Mouse (Mus musculus) midbrain, embryonic 10.5 days (tissue): Measurements from ENCODE around the gene Fam185a. TPM values are rescaled to one million over a fixed set of nuclear protein-coding genes. Genes with fewer than 3 reads are reported as not detected.

Experiments
- DNase-seq: peaks from one replicate; pipeline ENCODE4 v3.0.0-alpha.2; 2017; ENCODE audit warnings: low spot score
- H3K27ac ChIP-seq: fragments of 300-500 bp; sonication (generic); replicated peaks from 2 replicates; pipeline ENCODE4 v1.5.1; 2016; ENCODE audit warnings: mild to moderate bottlenecking
- H3K27me3 ChIP-seq: fragments of 300-500 bp; sonication (generic); 2 replicates; pipeline ENCODE4 v1.6.1; 2016; ENCODE audit warnings: low read depth, mild to moderate bottlenecking; ENCODE audit not compliant: poor library complexity, severe bottlenecking
- H3K36me3 ChIP-seq: fragments of 300-500 bp; sonication (generic); 2 replicates; pipeline ENCODE4 v1.6.1; 2016; ENCODE audit warnings: mild to moderate bottlenecking, moderate library complexity
- H3K4me1 ChIP-seq: fragments of 300-500 bp; sonication (generic); 2 replicates; pipeline ENCODE4 v1.6.1; 2016
- H3K4me3 ChIP-seq: fragments of 300-500 bp; sonication (generic); 2 replicates; pipeline ENCODE4 v1.5.1; 2016; ENCODE audit warnings: mild to moderate bottlenecking, moderate library complexity
- H3K9me3 ChIP-seq: fragments of 300-500 bp; sonication (generic); replicated peaks from 2 replicates; pipeline ENCODE4 v1.6.1; 2016; ENCODE audit warnings: mild to moderate bottlenecking
- WGBS: fragments of 180-500 bp; shearing (Covaris S2); methylation state at CpG from one replicate; pipeline ENCODE4 v1.1.7; 2016; 5-methylcytosine and 5-hydroxymethylcytosine counted together
- polyA plus RNA-seq: library from polyadenylated mRNA; unstranded; fragments of >200 nt; fragmentation: Nextera tagmentation; extraction: Ambion mirVana; gene quantifications from 2 replicates; pipeline ENCODE4 v1.2.1, GENCODE M21; 2016

The Fam185a gene
- polyA plus RNA-seq, 1 experiment from 2014 or later = 5.8 TPM

- no peaks in the 10 kb centered on the region for H3K27me3 ChIP-seq
- H3K9me3 ChIP-seq = no peaks in the 10 kb centered on the region
- no peaks in the 10 kb centered on the region for H3K4me1 ChIP-seq
- no peak overlapping the region for H3K27ac ChIP-seq
- 93% methylated on average over 2 of the region's 2 CpGs for WGBS
- H3K36me3 ChIP-seq = no peaks in the 10 kb centered on the region
- no peak overlapping the region for H3K4me3 ChIP-seq
- DNase-seq = no peak
Measured at GRCm38 (mm10) chr5:21500941-21501340, 76.2 kb downstream of the Fam185a start.

GRCm38 (mm10) chr5:21502936-21503610 lies 78.3 kb downstream of the Fam185a start:
- no peaks in the 10 kb centered on the region for H3K27me3 ChIP-seq
- no peak overlapping the region for H3K27ac ChIP-seq
- WGBS = 92% methylated on average over 13 of the region's 13 CpGs
- no peaks in the 10 kb centered on the region for H3K36me3 ChIP-seq
- H3K9me3 ChIP-seq = no peaks in the 10 kb centered on the region
- H3K4me3 ChIP-seq = no peak overlapping the region
- DNase-seq = no peak
- no peaks in the 10 kb centered on the region for H3K4me1 ChIP-seq

GRCm38 (mm10) chr5:21505159-21505558 lies 80.4 kb downstream of the Fam185a start:
- no peaks in the 10 kb centered on the region for H3K4me1 ChIP-seq
- DNase-seq = no peak
- no peak overlapping the region for H3K27ac ChIP-seq
- no peaks in the 10 kb centered on the region for H3K9me3 ChIP-seq
- no peaks in the 10 kb centered on the region for H3K36me3 ChIP-seq
- no peaks in the 10 kb centered on the region for H3K27me3 ChIP-seq
- no peak overlapping the region for H3K4me3 ChIP-seq
- WGBS = 85% methylated on average over 8 of the region's 8 CpGs

GRCm38 (mm10) chr5:21506887-21507286 lies 82.1 kb downstream of the Fam185a start:
- H3K4me3 ChIP-seq = no peak overlapping the region
- no peaks in the 10 kb centered on the region for H3K9me3 ChIP-seq
- no peaks in the 10 kb centered on the region for H3K36me3 ChIP-seq
- WGBS = 66% methylated on average over 1 of the region's 1 CpGs
- H3K4me1 ChIP-seq = no peaks in the 10 kb centered on the region
- H3K27ac ChIP-seq = no peak overlapping the region
- H3K27me3 ChIP-seq = no peaks in the 10 kb centered on the region
- no peak for DNase-seq

GRCm38 (mm10) chr5:21509801-21510200 lies 85.0 kb downstream of the Fam185a start:
- Histone ChIP-seq H3K27ac (no peak overlapping the region), H3K9me3 (no peaks in the 10 kb centered on the region), H3K4me1 (peaks cover 10% of the 10 kb centered on the region), H3K27me3 (no peaks in the 10 kb centered on the region), H3K36me3 (no peaks in the 10 kb centered on the region), H3K4me3 (no peak overlapping the region)
- WGBS = 87% methylated on average over 4 of the region's 4 CpGs
- DNase-seq = no peak

- Histone ChIP-seq H3K9me3 (no peaks in the 10 kb centered on the region), H3K27ac (peak overlapping the region; percentile 42; the same call in 1 of the 2 replicates), H3K36me3 (no peaks in the 10 kb centered on the region), H3K4me3 (no peak overlapping the region), H3K27me3 (no peaks in the 10 kb centered on the region; the same call in 1 of the 2 replicates), H3K4me1 (peaks cover 10% of the 10 kb centered on the region)
- DNase-seq = no peak
- 68% methylated on average over 10 of the region's 10 CpGs for WGBS
Measured at GRCm38 (mm10) chr5:21513363-21513762, 88.6 kb downstream of the Fam185a start.

GRCm38 (mm10) chr5:21517562-21517961 lies 92.8 kb downstream of the Fam185a start:
- H3K27me3 ChIP-seq = no peaks in the 10 kb centered on the region; the same call in 1 of the 2 replicates
- no peaks in the 10 kb centered on the region for H3K36me3 ChIP-seq
- no peak overlapping the region for H3K4me3 ChIP-seq
- no peak overlapping the region for H3K27ac ChIP-seq
- DNase-seq = no peak
- 93% methylated on average over 2 of the region's 2 CpGs for WGBS
- H3K4me1 ChIP-seq = peaks cover 15% of the 10 kb centered on the region
- H3K9me3 ChIP-seq = no peaks in the 10 kb centered on the region

- WGBS = 88% methylated on average over 4 of the region's 4 CpGs
- DNase-seq = no peak
- Histone ChIP-seq H3K27me3 (no peaks in the 10 kb centered on the region; the same call in 1 of the 2 replicates), H3K4me3 (no peak overlapping the region), H3K4me1 (peaks cover 13% of the 10 kb centered on the region), H3K9me3 (no peaks in the 10 kb centered on the region), H3K27ac (no peak overlapping the region), H3K36me3 (no peaks in the 10 kb centered on the region)
Measured at GRCm38 (mm10) chr5:21518207-21518606, 93.4 kb downstream of the Fam185a start.

GRCm38 (mm10) chr5:21519166-21519565 lies 94.4 kb downstream of the Fam185a start:
- Histone ChIP-seq H3K4me1 (peaks cover 7% of the 10 kb centered on the region; the same call in 1 of the 2 replicates), H3K27ac (no peak overlapping the region), H3K4me3 (no peak overlapping the region), H3K36me3 (no peaks in the 10 kb centered on the region), H3K27me3 (no peaks in the 10 kb centered on the region; the same call in 1 of the 2 replicates), H3K9me3 (no peaks in the 10 kb centered on the region)
- WGBS = 90% methylated on average over 3 of the region's 3 CpGs
- DNase-seq = no peak

- 33% methylated on average over 11 of the region's 11 CpGs for WGBS
- Histone ChIP-seq H3K4me3 (no peak overlapping the region), H3K27me3 (no peaks in the 10 kb centered on the region), H3K9me3 (peaks cover 6% of the 10 kb centered on the region; the same call in 1 of the 2 replicates), H3K27ac (peak overlapping the region; percentile 69), H3K36me3 (no peaks in the 10 kb centered on the region), H3K4me1 (peaks cover 26% of the 10 kb centered on the region)
- DNase-seq = peak; percentile 51
Measured at GRCm38 (mm10) chr5:21526835-21527485, 102.2 kb downstream of the Fam185a start.

GRCm38 (mm10) chr5:21527488-21527911 lies 102.7 kb downstream of the Fam185a start:
- 62% methylated on average over 4 of the region's 4 CpGs for WGBS
- Histone ChIP-seq H3K4me3 (no peak overlapping the region), H3K36me3 (no peaks in the 10 kb centered on the region), H3K27ac (peak overlapping the region; percentile 69), H3K9me3 (peaks cover 6% of the 10 kb centered on the region; the same call in 1 of the 2 replicates), H3K27me3 (no peaks in the 10 kb centered on the region), H3K4me1 (peaks cover 22% of the 10 kb centered on the region)
- DNase-seq = no peak

GRCm38 (mm10) chr5:21528068-21528842 lies 103.5 kb downstream of the Fam185a start:
- peaks cover 6% of the 10 kb centered on the region; the same call in 1 of the 2 replicates for H3K9me3 ChIP-seq
- no peak overlapping the region for H3K4me3 ChIP-seq
- no peaks in the 10 kb centered on the region for H3K27me3 ChIP-seq
- 94% methylated on average over 15 of the region's 15 CpGs for WGBS
- H3K27ac ChIP-seq = peak overlapping the region; percentile 69; the same call in 1 of the 2 replicates
- H3K36me3 ChIP-seq = no peaks in the 10 kb centered on the region
- DNase-seq = no peak
- peaks cover 19% of the 10 kb centered on the region for H3K4me1 ChIP-seq
